Mouse (Mus musculus): ENCODE measurements at regions not wholly inside any gene's neighbourhood (a gene's known extent, or its start where the extent isn't known, plus 50 kb on each side); places are given as distances from the start of the nearest gene placed in this dataset.

- WGBS, result 12% methylated on average over 11 of the region's 11 CpGs
- no peaks in the 10 kb centered on the region for H3K9me3 ChIP-seq (replicated peaks)
- H3K27me3 ChIP-seq (ENCODE audit: low read depth, poor library complexity, severe bottlenecking), result no peaks in the 10 kb centered on the region
- H3K36me3 ChIP-seq, result no peaks in the 10 kb centered on the region
- DNase-seq (ENCODE audit: low spot score), result peak; percentile 76
- H3K4me1 ChIP-seq, result 0 out of 2 replicates have a peak, but pooled peaks cover 3% of the 10 kb centered on the region
- H3K27ac ChIP-seq (replicated peaks), result no peak overlapping the region
- H3K4me3 ChIP-seq, result no peak overlapping the region
Measured at GRCm38 (mm10) chr7:55710872-55711558, 57.0 kb upstream of the Siglech start.
